Mouse (Mus musculus): Measurements from ENCODE around the gene Mfsd5.

GRCm38 (mm10) chr15:102246866-102247251, 32.4 kb upstream of the Mfsd5 start:
- no peak for TF ChIP-seq CTCF (conservative IDR thresholded peaks at IDR 0.05; ENCODE audit: low read length)
- TF ChIP-seq NANOG (IDR thresholded peaks at IDR 0.05; ENCODE audit: borderline replicate concordance, low read length), result no peak
- 0 out of 2 replicates have a peak, but pooled peaks have one; percentile 4 for TF ChIP-seq POU5F1 (IDR thresholded peaks at IDR 0.05; ENCODE audit: borderline replicate concordance, low read length)

Measured in E14TG2a.4 (cell line).